In genomic region chrX:102187023-102187699, GRCm38 (mm10) we compare ENCODE assay signal across 8 mouse cellular contexts. TPM values are rescaled to one million over a fixed set of nuclear protein-coding genes. Genes with fewer than 3 reads are reported as not detected.
DNase-seq lines count a peak whose midpoint lies in the region; ATAC-seq and TF ChIP-seq lines count a peak whose summit lies in the region.

No protein-coding gene starts in this region.

- no peaks in the 10 kb centered on the region for H3K27me3 ChIP-seq in heart, postnatal 0 days (ENCODE audit: control insufficient read depth, insufficient read depth, low read length)
- H3K27me3 ChIP-seq in intestine, embryonic 15.5 days (replicated peaks) = no peaks in the 10 kb centered on the region

- WGBS in heart, postnatal 0 days = 37% methylated on average over 11 of the region's 11 CpGs
- WGBS in intestine, embryonic 15.5 days = 50% methylated on average over 11 of the region's 11 CpGs

- H3K36me3 ChIP-seq in heart, postnatal 0 days (replicated peaks; ENCODE audit: control insufficient read depth, insufficient read depth, low read length) = peaks cover 25% of the 10 kb centered on the region; the same call in 1 of the 2 replicates
- H3K36me3 ChIP-seq in intestine, embryonic 15.5 days = no peaks in the 10 kb centered on the region

- TF ChIP-seq CTCF in heart, postnatal 0 days (IDR thresholded peaks at IDR 0.05; ENCODE audit: low read depth) = no peak

- no peak for TF ChIP-seq EP300 in heart, postnatal 0 days (IDR thresholded peaks at IDR 0.05; ENCODE audit: low read depth)

- H3K27ac ChIP-seq in heart, postnatal 0 days (ENCODE audit: low read depth) = no peak overlapping the region
- no peak overlapping the region for H3K27ac ChIP-seq in intestine, embryonic 15.5 days

- H3K4me3 ChIP-seq in heart, postnatal 0 days (ENCODE audit: low read depth, low read length) = peak overlapping the region; percentile 58; the same call in 1 of the 2 replicates
- H3K4me3 ChIP-seq in intestine, embryonic 15.5 days (replicated peaks) = peak overlapping the region; percentile 48

- H3K9ac ChIP-seq in heart, postnatal 0 days (replicated peaks; ENCODE audit: low read depth, low read length) = peak overlapping the region; percentile 60
- H3K9ac ChIP-seq in intestine, embryonic 15.5 days = peak overlapping the region; percentile 58; the same call in 1 of the 2 replicates

- H3K4me1 ChIP-seq in heart, postnatal 0 days (ENCODE audit: control insufficient read depth, insufficient read depth) = no peaks in the 10 kb centered on the region
- no peaks in the 10 kb centered on the region for H3K4me1 ChIP-seq in intestine, embryonic 15.5 days (replicated peaks)

- H3K9me3 ChIP-seq in heart, postnatal 0 days (replicated peaks; ENCODE audit: control insufficient read depth, low read length) = no peaks in the 10 kb centered on the region
- H3K9me3 ChIP-seq in intestine, embryonic 15.5 days = no peaks in the 10 kb centered on the region

- intact Hi-C loops in heart, postnatal 36 days (cut with DNase I) = loop anchor here (5.0 to 10.0 kb wide), 2 partner anchors 115 to 232 kb away; partner anchors contain the start of gene Rtl5

- DNase-seq in heart, postnatal 0 days (ENCODE audit: low spot score) = no peak
- no peak for DNase-seq in heart, postnatal 36 days
- DNase-seq in naive thymus-derived CD4-positive, alpha-beta T cell, adult 2 months (ENCODE audit: low read depth) = peak; percentile 44
- no peak for DNase-seq in cerebellum, adult 9-11 months
- DNase-seq in cerebellum, adult 18-20 months = no peak
- DNase-seq in retina, postnatal 1 day = no peak

- peak overlapping the region; percentile 71 for H3K4me2 ChIP-seq in heart, postnatal 0 days (ENCODE audit: low read depth, low read length)
- peak overlapping the region; percentile 51 for H3K4me2 ChIP-seq in intestine, embryonic 15.5 days (replicated peaks)

- ATAC-seq in heart, postnatal 0 days (ENCODE audit: insufficient read depth, low read depth) = no peak
- 0 out of 2 replicates have a peak, but pooled peaks have one; percentile 0 for ATAC-seq in common myeloid progenitor, adult 5-6 weeks (replicated peaks; ENCODE audit: low read depth, poor library complexity, severe bottlenecking)
- ATAC-seq in intestine, embryonic 15.5 days = no peak

RNA-seq across cellular contexts. Expression of gene Rps4x, which starts 2.0 kb away (rescaled TPM):
- 985 and 1,055 TPM in 2 replicates for total RNA-seq in heart, postnatal 0 days (2014; rRNA removed; ENCODE audit: low replicate concordance)
- 388 and 415 TPM in 2 replicates for polyA plus RNA-seq in heart, postnatal 0 days (2015; fragmentation: Nextera tagmentation; extraction: Ambion mirVana)
- total RNA-seq in heart, postnatal 36 days (2021) = 100 to 1,000 TPM; 623 to 693 TPM
- total RNA-seq in common myeloid progenitor, adult 5-6 weeks (2017) = 2,837 and 3,013 TPM in 2 replicates
- 764 and 787 TPM in 2 replicates for polyA plus RNA-seq in intestine, embryonic 15.5 days (2015; fragmentation: Nextera tagmentation; extraction: Ambion mirVana)

RNA-seq across cellular contexts. Expression of gene Ercc6l, which starts 30.3 kb away (rescaled TPM):
- total RNA-seq in heart, postnatal 0 days (2014; rRNA removed; ENCODE audit: low replicate concordance) = 3.7 and 4.9 TPM in 2 replicates
- 1.3 and 1.8 TPM in 2 replicates for polyA plus RNA-seq in heart, postnatal 0 days (2015; fragmentation: Nextera tagmentation; extraction: Ambion mirVana)
- total RNA-seq in heart, postnatal 36 days (2021) = under 1 TPM; 0.38 to 0.58 TPM
- 24.3 and 28.8 TPM in 2 replicates for total RNA-seq in common myeloid progenitor, adult 5-6 weeks (2017)
- 9.5 and 11.2 TPM in 2 replicates for polyA plus RNA-seq in intestine, embryonic 15.5 days (2015; fragmentation: Nextera tagmentation; extraction: Ambion mirVana)
